Mouse (Mus musculus) E14TG2a.4 (cell line): ENCODE measurements around the gene Tbc1d4.

ENCODE experiments used
- CTCF ChIP-seq: conservative IDR thresholded peaks from 2 replicates; pipeline ENCODE4 v1.5.1; 2014; ENCODE audit warnings: low read length
- NANOG ChIP-seq: IDR thresholded peaks from 2 replicates; pipeline ENCODE4 v1.6.1; 2014; ENCODE audit warnings: borderline replicate concordance, low read length, mixed read lengths
- POU5F1 ChIP-seq: IDR thresholded peaks from 2 replicates; pipeline ENCODE4 v1.6.1; 2014; ENCODE audit warnings: low read length, borderline replicate concordance

- no peak for TF ChIP-seq CTCF
- TF ChIP-seq NANOG: no peak
- TF ChIP-seq POU5F1: no peak
These were observed 4.2 kb upstream of the Tbc1d4 start for GRCm38 (mm10) chr14:101613206-101613605.
